Mouse (Mus musculus) forebrain, embryonic 11.5 days (tissue): ENCODE measurements at regions not wholly inside any gene's neighbourhood (a gene's known extent, or its start where the extent isn't known, plus 50 kb on each side); places are given as distances from the start of the nearest gene placed in this dataset.

Source experiments
- ATAC-seq: fragments of 200-750 bp; cut with Nextera tagmentation; replicated peaks from 2 replicates; pipeline ENCODE4 v1.8.0; 2017; ENCODE audit warnings: moderate TSS enrichment; ENCODE audit not compliant: low FRiP score
- DNase-seq: peaks from one replicate; pipeline ENCODE4 v3.0.0-alpha.2; 2017; ENCODE audit warnings: low spot score
- H3K27ac ChIP-seq: fragments of 300-500 bp; sonication (generic); 2 replicates; pipeline ENCODE4 v1.5.1; 2014; ENCODE audit warnings: low read depth, low read length
- H3K27me3 ChIP-seq: fragments of 300-500 bp; sonication (generic); 2 replicates; pipeline ENCODE4 v1.6.1; 2014; ENCODE audit warnings: mild to moderate bottlenecking, low read length, mixed read lengths; ENCODE audit not compliant: control insufficient read depth, insufficient read depth
- H3K36me3 ChIP-seq: fragments of 300-500 bp; sonication (generic); 2 replicates; pipeline ENCODE4 v1.6.1; 2014; ENCODE audit warnings: mild to moderate bottlenecking, low read length, moderate library complexity, mixed read lengths; ENCODE audit not compliant: control insufficient read depth, insufficient read depth
- H3K4me1 ChIP-seq: fragments of 300-500 bp; sonication (generic); replicated peaks from 2 replicates; pipeline ENCODE4 v1.6.1; 2014; ENCODE audit warnings: low read length, mixed read lengths; ENCODE audit not compliant: control insufficient read depth, insufficient read depth
- H3K4me2 ChIP-seq: fragments of 300-500 bp; sonication (generic); 2 replicates; pipeline ENCODE4 v1.6.1; 2014; ENCODE audit warnings: low read depth, mild to moderate bottlenecking, low read length, moderate library complexity, mixed read lengths; ENCODE audit not compliant: severe bottlenecking
- H3K4me3 ChIP-seq: fragments of 300-500 bp; sonication (generic); 2 replicates; pipeline ENCODE4 v1.5.1; 2014; ENCODE audit warnings: low read depth, low read length
- H3K9ac ChIP-seq: fragments of 300-500 bp; sonication (generic); 2 replicates; pipeline ENCODE4 v1.6.1; 2014; ENCODE audit warnings: low read length
- H3K9me3 ChIP-seq: fragments of 300-500 bp; sonication (generic); 2 replicates; pipeline ENCODE4 v1.6.1; 2016; ENCODE audit warnings: low read length, mixed read lengths; ENCODE audit not compliant: control insufficient read depth
- WGBS: fragments of 180-500 bp; shearing (Covaris S2); extraction: QIAGEN DNeasy Blood & Tissue Kit; methylation state at CpG from one replicate; pipeline ENCODE4 v1.1.7; 2014; 5-methylcytosine and 5-hydroxymethylcytosine counted together

GRCm38 (mm10) chr7:70822310-70822821, 455.8 kb upstream of the Nr2f2 start:
- no peak for ATAC-seq
- no peaks in the 10 kb centered on the region for H3K27me3 ChIP-seq

DNA sequence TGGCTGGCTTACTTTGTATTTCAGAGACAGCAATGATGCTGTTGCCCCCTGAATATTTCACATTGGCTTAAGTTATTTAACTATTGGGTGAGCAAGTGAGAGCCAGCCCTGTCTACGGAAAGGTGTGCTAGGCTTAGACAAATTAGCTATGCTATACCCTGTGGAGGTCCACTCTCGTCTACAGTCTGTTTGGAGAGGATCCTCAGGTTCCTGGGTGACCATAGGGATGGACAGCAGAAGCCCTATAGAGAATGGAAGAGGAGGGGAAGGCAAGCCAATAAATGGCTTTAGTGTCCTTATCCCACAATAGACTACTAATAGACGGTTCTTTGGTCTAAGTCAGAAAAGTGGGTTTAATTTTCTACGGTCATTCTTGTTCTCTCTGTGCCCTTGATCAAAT, 455.3 kb upstream of the Nr2f2 start:
- Histone ChIP-seq H3K4me2 (no peak overlapping the region), H3K4me3 (no peak overlapping the region), H3K9ac (no peak overlapping the region), H3K27ac (no peak overlapping the region), H3K36me3 (no peaks in the 10 kb centered on the region), H3K9me3 (no peaks in the 10 kb centered on the region), H3K4me1 (no peaks in the 10 kb centered on the region), H3K27me3 (no peaks in the 10 kb centered on the region)
- 86% methylated on average over 4 of the region's 4 CpGs for WGBS
- ATAC-seq = no peak
- no peak for DNase-seq

More at GRCm38 (mm10) chr7:70822310-70822821, 455.8 kb upstream of the Nr2f2 start:
- 65% methylated on average over 9 of the region's 9 CpGs for WGBS
- Histone ChIP-seq H3K36me3 (no peaks in the 10 kb centered on the region), H3K4me2 (no peak overlapping the region), H3K4me1 (no peaks in the 10 kb centered on the region), H3K27ac (no peak overlapping the region), H3K9me3 (no peaks in the 10 kb centered on the region), H3K9ac (no peak overlapping the region), H3K4me3 (no peak overlapping the region)
- DNase-seq = no peak

DNA sequence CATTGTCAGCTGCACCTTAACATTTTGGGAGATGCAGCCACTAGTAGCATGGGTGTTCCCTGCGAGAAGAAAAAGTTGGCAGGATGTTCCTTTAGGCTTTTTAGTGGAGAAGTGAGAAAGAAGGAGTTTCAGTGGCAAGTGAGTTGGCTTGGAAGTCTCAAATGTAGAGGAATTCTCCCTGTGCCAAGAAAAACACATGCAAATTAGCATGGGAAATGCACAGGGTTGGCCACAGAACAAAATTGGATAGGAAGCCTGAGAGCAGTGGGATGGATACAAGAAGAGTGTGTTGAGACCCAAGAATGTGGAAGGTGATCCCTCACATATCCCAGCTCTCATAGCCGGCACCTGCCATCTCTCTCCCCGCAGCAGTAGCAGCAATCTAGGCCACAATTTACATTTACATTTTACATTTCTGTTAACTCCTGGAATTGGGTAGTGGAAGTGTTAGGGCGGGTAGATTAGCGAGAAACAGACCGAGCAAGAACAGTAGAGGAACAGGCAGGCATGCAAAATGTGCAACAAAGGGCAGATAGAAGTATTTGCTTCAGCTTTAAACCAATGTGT, 450.9 kb upstream of the Nr2f2 start:
- ATAC-seq (no peak), DNase-seq (no peak)
- H3K4me1 ChIP-seq = no peaks in the 10 kb centered on the region
- 86% methylated on average over 6 of the region's 6 CpGs for WGBS
- no peak overlapping the region for H3K4me2 ChIP-seq
- no peaks in the 10 kb centered on the region for H3K9me3 ChIP-seq
- H3K27me3 ChIP-seq = no peaks in the 10 kb centered on the region
- no peak overlapping the region for H3K27ac ChIP-seq
- H3K9ac ChIP-seq = no peak overlapping the region
- H3K4me3 ChIP-seq = no peak overlapping the region
- H3K36me3 ChIP-seq = no peaks in the 10 kb centered on the region

- no peaks in the 10 kb centered on the region for H3K4me1 ChIP-seq
Measured at GRCm38 (mm10) chr7:70814391-70814790, 447.9 kb upstream of the Nr2f2 start.

DNA sequence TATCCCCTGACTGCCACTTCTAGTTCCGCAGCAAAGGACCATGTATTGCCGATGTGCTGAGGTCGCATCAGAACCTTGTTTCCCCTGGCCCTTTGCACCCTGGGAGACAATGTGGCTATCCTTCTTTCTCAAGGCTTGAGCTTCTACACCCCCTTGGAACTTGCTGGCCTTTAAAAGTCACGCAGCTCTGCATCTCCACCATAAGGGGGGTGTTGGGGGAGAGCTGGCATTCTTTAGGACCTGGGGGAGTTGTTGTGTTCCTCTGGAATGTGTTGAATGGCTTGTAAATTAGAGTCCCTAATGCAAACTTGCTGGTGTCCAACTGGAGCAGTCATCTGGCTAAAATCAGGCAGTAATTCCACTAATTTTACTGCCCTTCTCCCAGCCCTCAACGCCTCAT, 446.6 kb upstream of the Nr2f2 start:
- ATAC-seq (no peak), DNase-seq (no peak)
- no peak overlapping the region for H3K9ac ChIP-seq
- no peak overlapping the region for H3K4me2 ChIP-seq
- 54% methylated on average over 5 of the region's 5 CpGs for WGBS
- no peaks in the 10 kb centered on the region for H3K27me3 ChIP-seq
- no peak overlapping the region for H3K4me3 ChIP-seq
- H3K9me3 ChIP-seq = no peaks in the 10 kb centered on the region
- no peak overlapping the region for H3K27ac ChIP-seq
- no peaks in the 10 kb centered on the region for H3K36me3 ChIP-seq
- no peaks in the 10 kb centered on the region for H3K4me1 ChIP-seq

More at GRCm38 (mm10) chr7:70814391-70814790, 447.9 kb upstream of the Nr2f2 start:
- Histone ChIP-seq H3K9me3 (no peaks in the 10 kb centered on the region), H3K9ac (no peak overlapping the region), H3K4me2 (no peak overlapping the region), H3K36me3 (no peaks in the 10 kb centered on the region), H3K4me3 (no peak overlapping the region), H3K27ac (no peak overlapping the region), H3K27me3 (no peaks in the 10 kb centered on the region)
- ATAC-seq (no peak), DNase-seq (no peak)
- WGBS = 66% methylated on average over 3 of the region's 3 CpGs

DNA sequence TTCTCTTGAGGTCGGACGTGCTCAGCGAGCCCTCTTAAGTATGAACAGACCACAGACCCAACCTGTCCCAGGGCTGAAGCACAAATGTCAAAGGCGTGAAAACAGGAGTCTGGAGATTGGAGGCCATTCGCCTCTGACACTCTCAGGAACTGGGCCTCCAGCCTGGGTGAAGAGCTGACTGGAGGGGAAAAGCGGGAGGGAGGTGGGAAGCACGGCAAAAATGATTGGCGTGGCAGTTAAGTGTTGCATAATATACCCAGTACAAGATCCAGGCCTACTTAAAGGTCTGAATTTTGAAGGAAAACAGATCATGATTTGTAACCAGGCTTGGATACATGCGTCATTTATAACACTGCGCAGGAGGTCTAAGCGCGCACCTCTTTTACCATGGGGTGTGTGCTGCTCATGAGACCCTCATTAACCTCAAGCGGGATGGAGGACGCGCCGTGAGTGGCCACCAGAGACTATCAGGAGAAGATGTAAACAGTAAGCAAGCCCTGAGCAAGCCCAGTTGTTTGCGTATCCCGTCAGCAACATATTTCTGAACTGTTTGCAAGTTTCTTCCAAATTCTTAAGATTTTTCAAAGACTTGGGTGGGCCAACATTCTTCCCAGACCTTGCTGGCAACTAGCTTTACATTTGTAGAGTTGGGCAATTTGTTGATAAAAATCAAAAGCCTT, 444.0 kb upstream of the Nr2f2 start:
- H3K4me3 ChIP-seq = no peak overlapping the region
- no peaks in the 10 kb centered on the region for H3K27me3 ChIP-seq
- DNase-seq = no peak
- H3K4me2 ChIP-seq = no peak overlapping the region
- no peaks in the 10 kb centered on the region for H3K9me3 ChIP-seq
- H3K27ac ChIP-seq = no peak overlapping the region
- no peak for ATAC-seq
- no peaks in the 10 kb centered on the region for H3K4me1 ChIP-seq
- H3K9ac ChIP-seq = no peak overlapping the region
- H3K36me3 ChIP-seq = no peaks in the 10 kb centered on the region
- 89% methylated on average over 18 of the region's 18 CpGs for WGBS

DNA sequence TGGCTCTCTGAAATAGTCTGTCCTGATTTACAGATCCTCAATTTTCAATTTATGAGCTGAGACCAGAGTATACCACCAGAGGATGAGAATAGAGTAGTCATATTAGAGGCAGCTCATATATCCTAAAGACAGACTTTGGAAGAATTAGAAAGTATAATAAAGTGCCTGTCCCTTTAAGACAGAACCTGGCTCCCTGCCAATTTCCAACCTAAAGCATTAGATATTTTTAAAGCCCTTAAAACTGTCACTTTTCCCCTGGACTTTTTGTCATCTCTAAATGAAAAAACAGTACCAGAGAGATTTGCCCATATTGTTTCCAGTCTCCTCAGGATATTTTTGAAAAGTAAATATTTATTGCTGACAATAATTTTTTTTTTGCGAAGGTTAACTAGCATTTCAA, 437.7 kb upstream of the Nr2f2 start:
- DNase-seq = no peak

DNA sequence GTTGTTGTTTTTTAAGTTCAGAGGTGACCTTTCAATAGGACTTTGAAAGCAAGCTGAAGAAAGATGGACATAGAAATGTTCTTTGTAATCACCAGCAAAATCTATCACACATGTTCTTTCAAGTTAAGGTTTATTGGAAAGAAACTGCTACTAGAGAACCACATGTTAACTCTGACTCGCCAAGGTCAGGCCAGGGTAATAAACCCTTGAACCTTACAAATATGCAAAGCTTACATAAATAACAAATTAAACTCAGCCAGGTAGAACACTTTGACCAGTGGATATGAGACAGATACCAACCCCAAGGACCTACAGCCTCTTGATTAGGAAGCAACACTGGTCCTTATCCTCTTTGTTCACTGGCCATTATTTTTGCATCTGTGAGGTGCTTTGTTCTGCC, 433.4 kb upstream of the Nr2f2 start:
- no peak overlapping the region for H3K9ac ChIP-seq
- H3K27ac ChIP-seq = no peak overlapping the region
- no peaks in the 10 kb centered on the region for H3K36me3 ChIP-seq
- H3K4me2 ChIP-seq = no peak overlapping the region
- WGBS = 83% methylated on average over 1 of the region's 1 CpGs
- DNase-seq (no peak), ATAC-seq (no peak)
- H3K27me3 ChIP-seq = no peaks in the 10 kb centered on the region
- H3K4me3 ChIP-seq = no peak overlapping the region
- H3K9me3 ChIP-seq = no peaks in the 10 kb centered on the region
- no peaks in the 10 kb centered on the region for H3K4me1 ChIP-seq

More for the DNA sequence above, 437.7 kb upstream of the Nr2f2 start:
- no peak overlapping the region for H3K27ac ChIP-seq
- no peak overlapping the region for H3K4me2 ChIP-seq
- no peaks in the 10 kb centered on the region for H3K9me3 ChIP-seq
- no peaks in the 10 kb centered on the region for H3K4me1 ChIP-seq
- no peaks in the 10 kb centered on the region for H3K27me3 ChIP-seq
- no peak overlapping the region for H3K9ac ChIP-seq
- ATAC-seq = no peak
- WGBS = 79% methylated on average over 1 of the region's 1 CpGs
- no peak overlapping the region for H3K4me3 ChIP-seq
- H3K36me3 ChIP-seq = no peaks in the 10 kb centered on the region
